Mouse (Mus musculus): ENCODE results near the gene Cdc6.

- TF ChIP-seq CTCF (IDR thresholded peaks at IDR 0.05; ENCODE audit: low read depth, low read length), result no peak
- no peak for TF ChIP-seq EP300 (IDR thresholded peaks at IDR 0.05; ENCODE audit: insufficient read depth, low read depth, low read length)
- no peak for TF ChIP-seq POLR2A (IDR thresholded peaks at IDR 0.05; ENCODE audit: insufficient read depth, low read length)
Observed at GRCm38 (mm10) chr11:98966499-98967141, 59.0 kb downstream of the Cdc6 start.

Data from ES-Bruce4 (cell line).